Mouse (Mus musculus) CD8-positive naive resting alpha-beta T cell, adult 2 months (primary cell): ENCODE results near the gene Fip1l1.

Experiments
- DNase-seq, 2 experiments: peaks; one replicate each; pipeline ENCODE4 v3.0.0; 2022; ENCODE audit warnings: low read depth in 2 of 2, low spot score in 2 of 2

Fip1l1 gene

GRCm38 (mm10) chr5:74613491-74614151, 78.4 kb downstream of the Fip1l1 start:
- no peak for DNase-seq

DNA sequence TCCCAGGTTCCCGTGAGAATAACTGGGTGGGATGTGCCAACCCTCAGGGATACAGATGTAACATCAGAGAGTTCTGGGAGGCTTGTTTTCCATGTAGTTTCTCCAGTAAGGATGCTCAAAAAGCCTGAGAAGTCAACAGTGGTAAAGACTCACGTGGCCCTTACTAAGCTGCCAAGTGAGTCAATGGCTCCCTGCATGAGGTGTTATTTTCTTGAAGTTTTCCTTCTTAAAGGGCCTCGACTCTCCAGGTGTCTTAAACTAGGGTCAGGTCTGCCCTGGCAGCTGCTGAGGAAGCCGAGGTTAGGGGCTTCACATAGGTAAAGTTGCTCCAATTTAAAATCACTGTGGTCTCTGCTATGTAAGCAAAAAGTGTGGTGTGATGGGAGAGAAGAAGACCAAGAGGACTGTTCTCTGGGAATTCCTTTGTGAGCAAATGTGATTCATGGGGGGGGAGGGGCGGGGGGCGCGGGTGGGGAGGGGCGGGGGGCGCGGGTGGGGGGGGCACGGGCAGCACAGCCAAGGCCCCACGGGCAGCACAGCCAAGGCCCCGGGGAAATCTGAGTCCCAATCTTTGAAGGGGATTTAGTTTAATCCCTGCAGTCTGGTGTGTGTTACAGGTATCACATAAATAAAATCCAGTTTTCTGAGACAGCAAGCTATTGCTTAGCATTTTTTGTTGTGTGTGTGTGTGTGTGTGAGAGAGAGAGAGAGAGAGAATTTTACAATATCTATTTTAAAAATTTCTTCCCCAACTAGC, 82.7 kb downstream of the Fip1l1 start:
- no peak for DNase-seq

GRCm38 (mm10) chr5:74618573-74619059, 83.4 kb downstream of the Fip1l1 start:
- no peak for DNase-seq

DNA sequence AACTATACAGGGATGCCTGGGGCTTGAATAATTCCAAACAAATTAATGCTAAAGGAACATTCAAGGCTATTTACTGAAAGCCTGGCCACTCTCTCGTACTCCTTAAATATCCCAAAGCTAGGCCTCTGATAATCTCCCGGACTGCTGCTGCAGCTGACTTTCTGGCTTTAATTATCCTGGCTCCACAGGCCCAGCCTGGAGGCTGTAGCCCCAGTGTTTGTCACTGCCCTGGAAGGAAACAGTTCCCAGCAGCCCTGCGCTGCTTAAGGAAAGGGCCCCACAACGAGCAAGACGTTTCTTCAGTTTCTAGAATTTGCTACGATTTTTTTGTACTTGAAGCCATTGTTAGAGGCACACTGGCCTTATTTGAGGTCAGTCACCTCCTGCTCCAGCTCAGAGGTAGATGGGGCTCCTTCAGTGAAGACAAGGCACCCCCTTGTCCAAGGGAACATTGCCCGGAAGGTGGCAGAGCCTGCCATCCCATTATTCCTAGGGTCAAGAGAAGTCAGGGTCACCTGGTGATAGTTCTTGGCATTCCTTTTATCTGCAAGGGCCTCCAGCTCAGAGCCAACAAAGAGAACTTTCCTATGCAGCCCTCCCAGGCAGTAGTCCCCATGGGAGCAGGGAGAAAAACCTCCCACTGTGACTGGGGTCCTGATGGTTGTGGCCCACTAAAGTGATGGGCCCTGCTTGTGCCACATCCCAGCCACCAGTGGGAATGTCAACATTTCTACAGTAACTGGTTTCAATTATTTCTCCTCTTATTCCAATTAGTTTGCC, 86.6 kb downstream of the Fip1l1 start:
- no peak for DNase-seq

GRCm38 (mm10) chr5:74623316-74624000, 88.2 kb downstream of the Fip1l1 start:
- no peak for DNase-seq

DNA sequence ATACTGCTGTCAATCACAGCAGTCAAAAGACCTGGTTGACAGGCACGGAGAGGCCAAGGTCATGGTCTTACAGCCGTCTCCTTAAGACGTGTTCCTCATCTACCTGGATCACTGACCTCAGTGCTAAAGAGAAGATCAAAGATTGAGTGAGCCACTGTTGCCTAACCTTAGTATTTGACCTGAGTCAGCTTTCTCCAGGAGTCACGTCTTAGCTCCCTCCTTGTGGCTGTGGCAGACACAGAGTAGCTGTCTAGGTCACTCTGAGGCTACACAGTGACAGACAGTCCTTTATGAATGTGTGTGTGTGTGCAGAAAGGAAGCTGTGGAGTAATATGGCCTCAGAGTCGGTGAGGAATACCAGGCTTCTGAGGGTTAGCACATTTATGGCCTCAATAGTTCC, 89.1 kb downstream of the Fip1l1 start:
- no peak for DNase-seq

GRCm38 (mm10) chr5:74628001-74628400, 92.8 kb downstream of the Fip1l1 start:
- DNase-seq, result no peak

DNA sequence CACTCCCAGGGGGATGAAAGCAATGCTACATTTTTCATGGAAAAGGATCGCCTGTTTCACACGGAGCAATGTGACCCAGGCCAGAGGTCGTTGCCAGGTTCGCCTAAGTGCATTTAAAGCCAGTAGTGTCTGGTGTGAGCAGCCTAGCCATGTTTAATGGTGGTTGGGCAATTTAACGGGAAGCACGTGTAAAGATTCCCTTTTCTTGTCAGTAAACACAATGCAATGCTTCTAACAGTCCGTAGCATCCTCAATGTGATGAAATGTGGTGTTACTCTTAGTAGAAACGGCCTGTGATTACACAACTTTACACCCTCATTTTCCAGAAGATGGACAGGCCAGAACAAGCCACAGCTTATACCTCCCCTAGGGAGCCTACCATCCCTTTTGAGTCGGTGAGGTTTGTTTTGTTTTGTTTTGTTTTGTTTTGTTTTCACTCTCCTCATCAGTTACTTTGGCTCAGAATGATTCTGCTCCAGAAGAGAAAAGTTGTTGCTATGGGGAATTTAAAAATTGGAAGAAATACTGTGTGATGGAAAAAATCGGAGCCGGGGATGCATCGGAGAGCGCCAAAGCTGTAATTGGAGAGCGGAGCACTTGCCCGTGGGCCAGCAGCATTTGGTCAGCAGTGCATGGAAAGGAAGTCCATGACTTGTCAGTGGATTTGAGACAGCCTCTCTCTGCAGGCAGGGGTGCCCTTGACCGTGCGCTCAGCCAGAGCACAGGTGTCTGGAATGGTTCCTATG, 97.3 kb downstream of the Fip1l1 start:
- no peak for DNase-seq

DNA sequence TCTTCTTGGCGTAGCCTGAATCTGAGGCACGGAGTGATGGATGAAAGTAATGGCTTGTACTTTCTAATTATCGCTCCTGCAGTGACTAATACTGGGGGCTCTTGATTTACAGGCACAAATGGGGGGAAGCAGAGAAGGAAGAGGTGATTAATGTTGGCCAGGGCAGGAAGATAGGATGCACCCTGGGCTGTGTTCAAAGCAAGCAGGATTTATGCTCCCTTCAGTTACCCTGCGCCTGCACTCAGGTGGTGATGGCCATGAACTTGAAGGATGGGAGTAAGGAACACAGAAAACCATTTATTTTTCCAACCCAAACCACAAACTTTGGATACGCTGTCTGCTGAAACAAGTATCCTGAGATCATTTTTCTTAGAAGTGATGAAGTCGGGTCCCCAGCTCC, 98.2 kb downstream of the Fip1l1 start:
- DNase-seq, result no peak

GRCm38 (mm10) chr5:74634391-74634790, 99.1 kb downstream of the Fip1l1 start:
- no peak for DNase-seq

DNA sequence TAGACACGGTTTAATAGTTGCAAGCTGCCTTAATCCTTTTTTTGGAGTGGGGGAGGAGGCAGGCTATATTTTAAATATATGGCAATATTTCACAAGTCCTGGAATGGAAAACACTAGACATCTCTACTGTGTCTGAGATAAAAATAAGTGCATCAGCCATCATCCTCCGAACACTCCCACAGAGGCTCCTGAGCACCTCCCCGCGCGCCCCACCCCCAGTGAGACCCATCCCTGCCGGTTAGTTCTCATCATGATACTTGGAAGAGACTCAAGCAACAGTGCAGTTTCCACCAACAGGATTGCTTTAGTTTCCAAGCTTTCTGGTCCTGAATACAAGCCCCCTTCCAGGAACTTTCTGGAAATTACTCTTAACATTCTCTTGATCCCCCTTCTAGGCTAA, 104.3 kb downstream of the Fip1l1 start:
- no peak for DNase-seq

DNA sequence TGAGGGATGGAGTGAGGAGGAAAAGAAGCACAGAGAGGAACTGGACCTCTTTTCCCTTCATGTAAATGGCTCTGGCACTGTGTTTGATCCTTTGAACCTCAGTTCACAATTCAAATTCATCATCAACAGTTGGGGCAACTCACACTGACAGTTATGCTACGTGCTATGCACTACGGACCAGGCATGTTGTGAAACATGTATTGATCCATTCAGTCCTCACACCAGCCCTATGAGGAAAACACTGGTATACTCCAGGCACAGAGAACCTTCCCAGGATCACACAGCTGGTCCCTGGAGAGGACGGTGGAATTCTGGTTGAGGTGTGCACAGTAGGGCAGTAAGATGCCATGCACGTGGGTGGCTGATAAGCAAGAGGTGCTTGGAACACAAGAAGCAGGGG, 105.3 kb downstream of the Fip1l1 start:
- no peak for DNase-seq

DNA sequence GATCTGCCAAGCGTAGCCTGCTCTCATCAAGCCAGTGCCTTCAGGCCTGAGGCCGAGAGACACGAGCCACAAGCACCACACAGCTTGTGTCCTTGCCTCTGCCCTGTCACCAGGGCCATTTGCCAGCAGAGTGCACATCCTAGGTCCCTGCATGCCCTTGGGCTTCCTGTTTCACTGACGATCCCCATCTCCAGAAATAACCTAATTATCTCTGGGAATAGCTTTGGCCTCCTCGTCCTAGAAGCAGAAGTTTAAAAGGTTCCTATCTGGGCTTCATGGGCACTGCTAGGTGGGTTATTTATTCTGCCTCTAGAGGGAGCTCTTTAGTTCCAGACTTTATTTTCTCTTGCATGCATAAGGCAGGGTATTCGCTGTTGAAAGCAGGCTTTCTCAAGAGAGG, 105.8 kb downstream of the Fip1l1 start:
- peak in 1 of 2 experiments; percentile 8 for DNase-seq

DNA sequence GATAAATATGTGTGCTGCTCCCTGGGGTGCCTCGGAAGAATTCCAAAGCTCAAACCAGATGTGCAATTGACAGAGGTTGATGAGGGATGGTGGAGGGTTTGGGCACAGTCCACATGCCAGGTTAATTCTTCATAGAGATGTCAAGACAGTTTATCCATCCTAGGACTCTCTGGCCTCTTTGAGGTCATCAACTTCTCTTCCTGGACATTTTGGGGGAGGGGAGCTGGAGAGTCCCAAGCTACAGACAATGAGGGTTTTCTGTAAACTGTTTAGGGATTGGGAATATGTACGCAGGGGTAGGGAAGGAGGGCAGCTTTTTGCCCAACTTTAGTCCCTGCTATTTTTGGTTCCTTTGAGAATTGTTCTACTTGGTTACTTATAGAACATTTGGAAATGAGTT, 107.0 kb downstream of the Fip1l1 start:
- DNase-seq, result no peak

GRCm38 (mm10) chr5:74647584-74647984, 112.3 kb downstream of the Fip1l1 start:
- DNase-seq, result no peak

- DNase-seq, result no peak
These were observed 113.0 kb downstream of the Fip1l1 start for GRCm38 (mm10) chr5:74648216-74648615.
